Mouse (Mus musculus) ES-E14 (cell line): ENCODE measurements around the gene Cpeb4.

Experiments used
- HCFC1 ChIP-seq: IDR thresholded peaks from 2 replicates; pipeline ENCODE4 v1.6.1; 2012; ENCODE audit warnings: low read length, inconsistent platforms, borderline replicate concordance; ENCODE audit not compliant: insufficient read depth
- MAFK ChIP-seq: IDR thresholded peaks from 2 replicates; pipeline ENCODE4 v1.6.1; 2014; ENCODE audit warnings: mild to moderate bottlenecking, low read depth, low read length, inconsistent platforms; ENCODE audit not compliant: insufficient read depth
- ZC3H11A ChIP-seq: IDR thresholded peaks from 2 replicates; pipeline ENCODE4 v1.6.1; 2012; ENCODE audit warnings: low read depth, mild to moderate bottlenecking, inconsistent platforms, low read length, borderline replicate concordance
- ZNF384 ChIP-seq: IDR thresholded peaks from 2 replicates; pipeline ENCODE4 v1.6.1; 2012; ENCODE audit warnings: low read depth, low read length, inconsistent platforms

- TF ChIP-seq ZC3H11A: no peak
- TF ChIP-seq ZNF384: no peak
- TF ChIP-seq HCFC1: 0 out of 2 replicates have a peak, but pooled peaks have one; percentile 14
- no peak for TF ChIP-seq MAFK
Measured at GRCm38 (mm10) chr11:31965256-31966134, 93.5 kb downstream of the Cpeb4 start, which contains the start of gene 4930524B15Rik.
